Mouse (Mus musculus) embryo, embryonic 10 days (tissue): ENCODE data around the gene Folr2.

Experiments used
- DNase-seq: peaks from one replicate; pipeline ENCODE4 v3.0.0-alpha.2; 2015; ENCODE audit warnings: low spot score

The Folr2 gene

GRCm38 (mm10) chr7:101866491-101867265 is 9.7 kb upstream of the Folr2 start:
- DNase-seq = no peak

- DNase-seq = no peak
Measured at GRCm38 (mm10) chr7:101863415-101863814, 6.4 kb upstream of the Folr2 start, which contains the start of gene Anapc15. Anapc15 (plus strand) TSS chr7:101863715.

GRCm38 (mm10) chr7:101862291-101862690 is 5.3 kb upstream of the Folr2 start:
- DNase-seq = no peak

- DNase-seq = no peak
Measured at GRCm38 (mm10) chr7:101860978-101861377, 4.0 kb upstream of the Folr2 start.

GRCm38 (mm10) chr7:101858362-101858761 is 1.4 kb upstream of the Folr2 start:
- DNase-seq = no peak

GRCm38 (mm10) chr7:101853816-101854215 is 3.2 kb downstream of the Folr2 start:
- DNase-seq = no peak

- no peak for DNase-seq
Measured at GRCm38 (mm10) chr7:101852846-101853245, 4.1 kb downstream of the Folr2 start.

- no peak for DNase-seq
Measured at GRCm38 (mm10) chr7:101851689-101852088, 5.3 kb downstream of the Folr2 start.

GRCm38 (mm10) chr7:101847934-101848333 is 9.1 kb downstream of the Folr2 start:
- no peak for DNase-seq

GRCm38 (mm10) chr7:101844186-101844585 is 12.8 kb downstream of the Folr2 start:
- DNase-seq = no peak

GRCm38 (mm10) chr7:101837606-101838471 is 19.2 kb downstream of the Folr2 start, which contains the start of gene Inppl1:
Inppl1 (minus strand) TSS chr7:101838229.
- DNase-seq = peak; percentile 88

- DNase-seq = peak; percentile 49
Measured at GRCm38 (mm10) chr7:101837154-101837605, 19.8 kb downstream of the Folr2 start.

GRCm38 (mm10) chr7:101836271-101837153 is 20.5 kb downstream of the Folr2 start:
- peak; percentile 70 for DNase-seq

- peak; percentile 52 for DNase-seq
Measured at GRCm38 (mm10) chr7:101835457-101836109, 21.4 kb downstream of the Folr2 start.

GRCm38 (mm10) chr7:101834903-101835302 is 22.1 kb downstream of the Folr2 start:
- DNase-seq = no peak

- DNase-seq = no peak
Measured at GRCm38 (mm10) chr7:101833916-101834584, 22.9 kb downstream of the Folr2 start.

GRCm38 (mm10) chr7:101833352-101833751 is 23.6 kb downstream of the Folr2 start:
- DNase-seq = no peak

- DNase-seq = no peak
Measured at GRCm38 (mm10) chr7:101832372-101832771, 24.6 kb downstream of the Folr2 start.

GRCm38 (mm10) chr7:101831437-101831836 is 25.6 kb downstream of the Folr2 start:
- DNase-seq = no peak

- no peak for DNase-seq
Measured at GRCm38 (mm10) chr7:101830373-101830772, 26.6 kb downstream of the Folr2 start.
